Mouse (Mus musculus) bone marrow macrophage, adult 2 months (primary cell): ENCODE measurements around the gene Mrpl42.

Experiments used
- CTCF ChIP-seq: IDR thresholded peaks from 2 replicates; pipeline ENCODE4 v1.5.1; 2012; ENCODE audit warnings: low read depth, mild to moderate bottlenecking, low read length, moderate library complexity
- POLR2A ChIP-seq: IDR thresholded peaks from 2 replicates; pipeline ENCODE4 v1.6.1; 2012; ENCODE audit warnings: mild to moderate bottlenecking, low read depth, low read length, borderline replicate concordance

DNA sequence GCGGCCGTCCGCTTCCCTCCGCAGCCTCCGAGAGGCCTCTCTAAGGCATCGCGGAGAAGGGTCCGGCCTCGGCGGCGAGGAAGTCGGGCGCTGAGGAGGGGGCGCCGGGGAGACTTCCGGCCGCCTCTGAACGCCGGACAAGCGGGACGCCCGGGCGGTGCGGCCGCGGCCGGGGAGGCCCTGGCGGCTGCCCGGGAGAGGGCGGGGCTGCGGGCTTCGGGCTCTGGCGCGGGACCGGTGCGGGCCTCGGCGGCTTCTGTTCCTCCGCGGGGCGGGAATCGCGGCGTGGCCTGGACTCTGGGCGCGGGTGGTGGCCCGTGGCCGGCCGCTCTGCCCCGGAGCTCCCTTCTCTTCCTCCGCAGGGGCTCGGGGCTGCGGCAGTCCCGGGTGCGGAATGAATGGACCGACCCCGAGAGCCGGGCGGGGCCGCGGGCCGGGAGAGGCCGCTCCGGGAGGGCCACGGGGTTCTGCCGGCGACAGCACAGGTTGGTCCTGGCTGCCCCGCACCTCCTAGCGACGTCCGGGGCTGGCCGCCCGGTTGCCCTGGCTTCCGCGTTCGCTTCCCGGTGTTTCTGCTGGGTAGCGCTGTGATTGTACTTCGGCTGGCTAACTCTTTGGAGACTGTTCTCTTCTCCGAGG, 13.7 kb upstream of the Mrpl42 start:
- TF ChIP-seq POLR2A (no peak), CTCF (0 out of 2 replicates have a peak, but pooled peaks have one; percentile 12)
